Mouse (Mus musculus) R1 (cell line): ENCODE results near the gene Usp17lc.
"Not testable (repeated sequence)": the region's sequence is repeated elsewhere in the genome, so short reads cannot be mapped to it uniquely, and the experiment has no call there.

ENCODE experiments used
- DNase-seq: peaks from one replicate; pipeline ENCODE4 v3.0.0-alpha.2; 2018; ENCODE audit warnings: low read depth, low spot score

Usp17lc gene

DNA sequence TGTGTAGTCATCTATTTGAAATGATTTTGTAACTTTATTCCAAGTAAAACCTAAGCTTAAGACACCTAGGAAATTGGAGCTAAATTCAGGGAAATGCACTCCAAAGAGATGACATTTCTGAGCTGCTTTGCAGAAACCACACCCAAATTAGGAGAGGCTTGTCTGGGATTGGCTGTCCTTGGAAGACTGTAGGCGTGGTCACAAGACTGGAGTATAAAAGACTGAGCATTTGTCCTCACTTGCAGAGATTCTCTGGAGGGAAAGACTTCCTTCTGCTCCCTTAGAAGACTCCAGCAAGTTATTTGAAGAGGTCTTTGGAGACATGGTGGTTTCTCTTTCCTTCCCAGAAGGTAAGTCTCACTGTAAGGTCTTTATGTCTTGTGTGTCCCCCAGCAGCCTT, at the start of gene Usp17lc:
Usp17lc (plus strand) TSS at position 301 of the 400 bp plus-strand sequence.
- not testable (repeated sequence) for DNase-seq

DNA sequence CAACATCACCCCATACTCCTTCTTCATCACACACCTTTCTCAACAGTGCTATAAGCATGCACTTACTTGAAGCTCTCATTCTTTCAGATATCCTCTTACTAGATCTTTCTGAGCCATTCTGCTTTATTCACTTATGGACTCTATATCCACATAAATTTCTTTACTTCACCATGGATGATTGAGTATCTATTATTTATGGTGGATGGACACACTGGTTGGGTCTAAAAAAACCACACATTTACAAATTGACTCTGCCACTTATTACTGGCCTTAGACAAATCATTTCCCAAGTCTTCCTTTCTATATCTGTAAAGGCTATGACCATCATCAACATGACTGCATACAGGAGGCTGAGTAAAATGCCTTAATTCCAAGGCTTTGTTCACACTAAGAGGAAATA, 28.8 kb upstream of the Usp17lc start, which contains the start of gene Olfr603:
Olfr603 (minus strand) TSS at position 101 of the 400 bp plus-strand sequence.
- DNase-seq = no peak

- DNase-seq = peak; percentile 64
These were observed 17.1 kb upstream of the Usp17lc start for GRCm38 (mm10) chr7:103397758-103398157.

GRCm38 (mm10) chr7:103398981-103399380, 15.9 kb upstream of the Usp17lc start:
- peak; percentile 92 for DNase-seq

GRCm38 (mm10) chr7:103406521-103407055, 8.3 kb upstream of the Usp17lc start:
- DNase-seq = not testable (repeated sequence)

DNA sequence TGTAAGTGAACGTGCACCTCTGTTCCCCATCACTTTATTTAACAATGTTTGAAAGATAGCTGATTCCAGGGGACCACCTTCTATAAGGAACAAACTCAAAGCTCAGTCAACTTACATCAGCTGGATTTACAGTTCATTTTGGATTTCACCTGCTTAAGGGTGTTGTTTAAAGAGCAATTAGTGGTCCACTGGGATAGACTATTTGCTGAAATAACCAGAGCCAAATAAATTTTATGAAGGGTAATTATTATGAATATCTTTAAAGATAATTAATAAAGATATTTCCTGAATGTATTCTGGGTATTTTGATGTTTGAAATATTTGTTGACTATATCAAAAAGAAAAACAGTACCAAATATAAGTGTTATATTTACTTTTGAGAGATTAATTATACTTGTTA, 30.5 kb downstream of the Usp17lc start, which contains the start of gene Olfr605:
Olfr605 (minus strand) TSS at position 101 of the 400 bp plus-strand sequence.
- DNase-seq = no peak

DNA sequence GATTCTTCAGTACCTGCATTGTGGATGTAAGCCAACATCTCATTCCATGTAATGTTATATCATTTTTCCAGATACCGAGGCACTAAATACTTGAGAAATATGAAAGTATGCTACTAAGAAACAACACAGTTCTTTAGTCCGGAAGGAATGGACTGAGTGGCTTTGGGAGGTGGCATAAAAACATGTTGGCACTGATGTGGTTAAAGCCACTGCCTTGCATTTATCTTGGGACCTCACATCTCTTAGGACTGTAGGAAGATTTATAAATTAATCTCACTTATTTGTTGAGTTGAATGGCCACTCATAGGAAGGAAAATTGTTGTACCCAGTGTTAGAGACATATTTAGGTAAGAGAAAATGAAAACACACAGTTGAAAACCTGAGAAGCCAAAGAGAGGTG, 33.9 kb downstream of the Usp17lc start, which contains the start of gene Olfr606:
Olfr606 (plus strand) TSS at position 301 of the 400 bp plus-strand sequence.
- no peak for DNase-seq

GRCm38 (mm10) chr7:103460590-103460989, 45.7 kb downstream of the Usp17lc start:
- DNase-seq = no peak
